Mouse (Mus musculus) right cerebral cortex, postnatal 36 days (tissue): ENCODE results near the gene Rpgrip1l.

ENCODE experiments used
- DNase-seq, 2 experiments: peaks; one replicate each; pipeline ENCODE4 v3.0.0; 2022; ENCODE audit warnings: low spot score in 2 of 2, mixed read lengths in 1 of 2

Rpgrip1l gene

DNA sequence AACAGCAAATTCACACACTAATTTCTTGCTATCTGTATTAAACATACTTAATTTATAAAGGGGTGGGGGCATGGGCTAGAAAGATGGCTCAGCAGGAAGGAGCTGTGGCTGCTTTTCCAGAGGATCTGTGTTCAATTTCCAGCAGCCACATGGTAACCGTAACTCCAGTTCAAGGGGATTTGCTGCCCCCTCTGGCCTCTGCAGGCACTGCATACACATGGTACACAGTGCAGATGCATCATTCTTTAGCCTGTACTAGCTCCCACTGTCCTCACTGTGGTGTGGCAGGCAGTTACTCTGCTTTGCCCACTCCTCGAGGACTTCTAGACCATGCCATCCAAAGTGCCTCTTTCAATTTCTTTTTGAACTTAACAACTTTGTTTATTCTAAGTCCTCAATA, 36.7 kb downstream of the Rpgrip1l start:
- no peak for DNase-seq

GRCm38 (mm10) chr8:91273493-91273892, 39.6 kb downstream of the Rpgrip1l start:
- no peak for DNase-seq

DNA sequence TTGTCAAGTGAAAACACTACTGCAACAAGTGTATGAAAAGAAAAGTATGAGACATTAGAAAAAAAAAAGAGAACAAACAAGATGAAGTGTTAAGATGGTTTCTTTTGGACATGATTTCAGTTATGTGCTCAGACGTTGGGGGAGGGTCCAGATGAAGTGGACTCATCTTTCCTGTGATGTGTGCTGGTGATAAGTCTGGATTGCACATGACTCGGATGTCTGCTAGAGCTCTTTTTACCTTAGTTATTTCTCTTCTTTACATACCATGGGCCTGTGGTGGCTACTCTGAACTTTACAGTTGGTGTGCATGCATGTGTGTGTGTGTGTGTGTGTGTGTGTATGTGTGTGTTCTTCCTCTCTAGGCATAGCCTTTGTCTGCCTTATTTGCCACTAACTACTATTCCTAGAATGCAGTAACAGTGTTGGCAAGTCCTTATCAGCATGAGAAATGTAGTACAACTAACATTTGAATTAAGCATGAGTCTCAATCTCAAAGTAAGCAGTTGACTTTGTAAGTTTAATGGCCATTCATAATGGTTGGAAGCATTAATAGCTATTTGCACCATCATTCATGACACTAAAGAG, 43.6 kb downstream of the Rpgrip1l start:
- DNase-seq, result no peak

DNA sequence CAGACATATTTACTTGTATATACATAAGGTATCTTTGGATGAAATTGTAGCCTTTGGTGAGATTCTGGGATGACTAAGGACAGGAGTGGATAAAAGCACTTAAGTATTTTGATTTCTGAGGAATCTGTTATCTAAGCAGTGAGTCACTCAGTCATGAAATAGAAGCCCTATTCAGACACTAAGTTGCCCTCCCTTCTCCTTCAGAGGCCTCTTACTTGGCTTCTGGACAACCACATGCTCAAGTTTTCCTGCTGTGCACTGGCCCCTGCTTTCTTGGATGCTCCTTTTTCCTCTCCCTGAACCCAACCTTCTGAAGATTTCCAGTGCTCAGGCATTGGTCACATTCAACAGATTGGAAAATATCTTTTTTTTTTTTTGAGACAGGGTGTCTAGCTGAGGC, 48.5 kb downstream of the Rpgrip1l start:
- DNase-seq, result no peak

GRCm38 (mm10) chr8:91263939-91264338, 49.1 kb downstream of the Rpgrip1l start:
- DNase-seq, result no peak

GRCm38 (mm10) chr8:91261598-91261997, 51.5 kb downstream of the Rpgrip1l start:
- DNase-seq, result no peak

- no peak for DNase-seq
Observed at GRCm38 (mm10) chr8:91250966-91251365, 62.1 kb downstream of the Rpgrip1l start.

DNA sequence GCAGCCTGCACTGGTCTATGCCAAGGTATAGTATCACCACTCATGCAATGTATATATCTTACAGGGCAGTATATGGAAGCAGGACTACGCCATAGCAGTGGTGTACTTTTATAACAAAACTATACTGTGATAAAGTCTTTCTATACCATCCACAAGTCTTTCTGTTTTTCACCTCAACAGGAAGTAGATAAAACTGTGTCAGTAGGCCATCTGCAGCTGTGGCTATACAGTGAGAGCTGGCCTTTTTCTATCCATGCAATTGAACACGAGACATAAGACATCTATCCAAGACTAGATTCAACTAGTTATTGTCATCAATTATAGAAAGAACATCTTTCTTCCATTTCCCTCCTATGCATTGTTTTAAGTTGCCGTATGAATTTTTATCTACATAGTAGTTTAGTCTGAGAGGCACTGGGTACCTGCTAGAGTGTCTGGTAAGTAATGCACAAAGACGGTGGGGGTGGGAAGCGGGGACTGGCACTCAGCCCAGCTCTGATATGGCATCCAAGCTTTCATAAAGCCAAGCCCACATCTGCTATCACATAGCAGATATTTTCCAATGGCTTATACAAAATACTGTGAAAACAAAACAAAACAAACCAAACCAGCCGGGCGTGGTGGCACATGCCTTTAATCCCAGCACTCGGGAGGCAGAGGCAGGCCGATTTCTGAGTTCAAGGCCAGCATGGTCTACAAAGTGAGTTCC, 63.1 kb downstream of the Rpgrip1l start:
- DNase-seq, result no peak

DNA sequence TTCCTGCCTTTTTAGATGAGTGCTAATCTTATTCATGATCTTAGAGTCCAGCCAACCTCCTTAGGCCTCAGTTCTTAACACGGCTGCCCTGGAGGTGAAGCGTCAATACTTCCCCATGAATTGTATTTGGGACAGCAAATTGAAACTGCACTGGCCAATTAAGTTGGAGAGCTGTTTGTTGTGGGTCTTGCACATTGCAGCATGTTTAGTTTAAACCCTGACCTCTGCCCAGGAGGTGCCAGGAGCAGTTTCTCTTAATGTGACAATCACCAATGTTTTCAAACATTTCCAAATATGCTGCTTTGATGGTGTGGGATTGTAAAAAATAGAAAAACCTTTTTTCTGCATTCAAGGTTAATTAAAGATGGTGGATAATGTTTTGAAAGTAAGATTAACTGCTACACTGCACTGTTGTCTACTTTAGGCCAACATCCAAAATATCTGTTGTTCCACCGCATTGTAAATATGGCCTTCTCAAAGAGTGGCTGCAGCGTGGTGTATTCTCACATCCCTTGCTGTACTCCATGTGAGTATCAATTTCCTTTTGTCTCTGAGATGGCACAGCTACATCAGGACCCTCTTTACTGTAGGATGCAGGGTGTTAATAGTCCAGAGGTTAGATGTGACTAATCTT, 67.1 kb downstream of the Rpgrip1l start:
- DNase-seq, result no peak

- no peak for DNase-seq
Observed at GRCm38 (mm10) chr8:91242721-91243120, 70.3 kb downstream of the Rpgrip1l start.

DNA sequence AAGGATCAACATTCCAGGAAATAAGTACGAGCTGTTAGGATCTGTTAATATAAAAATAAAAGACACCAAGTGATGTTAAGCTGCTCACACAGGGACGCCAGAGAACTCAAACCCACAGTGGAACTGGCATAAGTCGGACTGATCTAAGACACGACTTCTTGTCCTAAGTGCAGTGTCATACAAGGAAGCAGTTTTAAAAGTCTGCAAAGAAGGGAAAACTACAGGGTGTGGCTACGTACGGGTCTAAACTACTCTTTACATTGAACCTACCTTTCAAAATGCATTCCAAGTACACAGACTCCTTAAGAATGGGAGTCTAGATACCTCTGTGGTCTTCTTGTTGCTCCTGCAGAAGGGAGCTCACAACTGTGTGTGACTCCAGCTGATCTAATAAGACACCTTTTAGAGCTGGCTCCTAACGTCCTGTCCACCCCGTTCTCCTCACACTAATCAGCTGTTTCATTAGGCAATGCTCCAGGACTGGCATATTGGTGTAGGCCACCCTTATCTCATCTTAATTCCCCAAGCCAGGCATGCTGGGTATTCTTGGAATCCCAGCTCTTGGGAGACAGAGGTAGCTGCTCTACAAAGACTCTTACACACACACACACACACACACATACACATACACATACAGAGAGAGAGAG, 71.1 kb downstream of the Rpgrip1l start:
- DNase-seq, result no peak

GRCm38 (mm10) chr8:91241371-91241770, 71.7 kb downstream of the Rpgrip1l start:
- DNase-seq, result no peak

GRCm38 (mm10) chr8:91237191-91237590, 75.9 kb downstream of the Rpgrip1l start:
- DNase-seq, result no peak

DNA sequence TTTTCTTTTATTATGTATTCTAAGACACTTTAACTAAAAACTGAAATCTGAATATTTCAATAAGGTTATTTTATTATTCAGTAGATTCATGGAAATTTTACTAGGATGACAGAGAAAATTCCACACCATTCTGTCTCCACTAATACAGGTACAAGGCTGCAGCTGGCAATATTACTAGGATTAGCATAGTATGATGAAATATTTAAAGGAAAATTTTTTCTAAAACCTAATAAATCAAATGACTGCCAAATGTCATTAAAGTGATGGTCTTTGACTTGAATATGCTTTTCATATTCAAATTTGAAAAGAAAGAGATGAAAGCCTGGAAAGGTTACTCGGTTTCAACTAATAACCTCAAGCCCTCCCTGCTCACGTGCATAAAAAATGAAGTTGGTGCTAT, 79.0 kb downstream of the Rpgrip1l start:
- no peak for DNase-seq

DNA sequence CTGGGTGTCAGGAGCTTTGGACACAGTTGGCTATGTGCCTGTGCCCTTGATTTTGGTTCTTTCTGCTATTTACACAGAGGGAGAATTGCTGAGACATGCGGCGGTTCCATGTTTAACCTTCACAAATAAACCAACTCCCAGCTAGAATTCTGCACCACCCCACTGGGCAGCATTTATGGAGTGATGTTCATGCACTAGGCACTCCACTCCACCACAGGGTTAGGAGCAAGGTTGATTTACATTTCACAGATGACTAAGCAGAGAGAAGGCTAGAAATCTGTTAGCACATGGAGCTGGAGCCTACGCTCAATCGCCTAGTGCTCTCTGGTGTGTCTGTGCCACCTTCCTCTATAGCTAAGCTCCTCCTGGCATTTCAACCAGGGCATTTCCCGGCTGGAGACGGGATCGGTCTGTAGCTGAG, 85.6 kb downstream of the Rpgrip1l start:
- DNase-seq, result peak in 1 of 2 experiments; percentile 4

- DNase-seq, result no peak
Observed at GRCm38 (mm10) chr8:91224227-91224626, 88.8 kb downstream of the Rpgrip1l start.

- no peak for DNase-seq
Observed at GRCm38 (mm10) chr8:91221841-91222240, 91.2 kb downstream of the Rpgrip1l start.

DNA sequence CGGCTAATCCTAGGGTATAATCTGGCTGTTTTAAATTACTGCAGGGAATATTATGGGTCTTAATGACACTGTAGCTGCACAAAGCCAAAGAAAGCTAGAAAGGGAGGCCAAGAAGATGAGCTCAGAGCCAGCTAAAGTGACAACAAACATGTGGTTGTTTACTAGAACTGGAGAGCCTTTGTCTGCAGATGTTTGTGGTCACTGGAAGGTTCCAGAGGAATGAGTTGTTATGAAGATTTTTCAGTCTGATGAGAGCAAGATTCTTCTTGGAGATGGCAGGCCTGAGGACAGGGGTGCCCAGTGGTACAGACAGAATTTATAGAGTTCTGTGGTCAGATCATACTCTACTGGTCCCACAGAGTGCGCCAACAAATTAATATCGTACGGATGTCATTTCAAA, 94.8 kb downstream of the Rpgrip1l start:
- DNase-seq, result no peak

GRCm38 (mm10) chr8:91217062-91217905, 95.8 kb downstream of the Rpgrip1l start:
- DNase-seq, result peak in 1 of 2 experiments; percentile 16

- no peak for DNase-seq
Observed at GRCm38 (mm10) chr8:91214287-91214686, 98.8 kb downstream of the Rpgrip1l start.

GRCm38 (mm10) chr8:91212948-91213347, 100.1 kb downstream of the Rpgrip1l start:
- no peak for DNase-seq

DNA sequence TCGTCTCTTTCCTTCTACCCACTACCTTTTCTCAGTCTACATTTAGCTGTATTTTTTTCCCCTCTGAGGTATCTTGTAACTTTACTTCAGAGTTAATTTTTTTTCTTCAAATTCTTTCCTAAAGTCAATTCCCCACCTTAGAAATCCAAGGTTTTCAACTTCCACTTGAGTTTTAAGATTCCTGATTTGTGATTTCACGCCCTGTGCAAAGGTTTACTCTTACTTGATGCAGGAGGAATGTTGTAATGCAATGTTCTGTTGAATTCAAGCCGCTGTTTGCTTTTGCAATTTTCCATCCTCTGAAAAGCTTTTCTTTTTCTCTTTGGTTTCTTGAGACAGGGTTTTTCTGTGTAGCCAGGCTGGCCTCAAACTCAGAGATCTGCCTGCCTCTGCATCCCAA, 103.4 kb downstream of the Rpgrip1l start:
- no peak for DNase-seq
